Mouse (Mus musculus): ENCODE measurements around the gene C1ql2.
A peak's percentile ranks its signal among the peaks of the same experiment; 100 is the strongest.

Gene C1ql2

DNA sequence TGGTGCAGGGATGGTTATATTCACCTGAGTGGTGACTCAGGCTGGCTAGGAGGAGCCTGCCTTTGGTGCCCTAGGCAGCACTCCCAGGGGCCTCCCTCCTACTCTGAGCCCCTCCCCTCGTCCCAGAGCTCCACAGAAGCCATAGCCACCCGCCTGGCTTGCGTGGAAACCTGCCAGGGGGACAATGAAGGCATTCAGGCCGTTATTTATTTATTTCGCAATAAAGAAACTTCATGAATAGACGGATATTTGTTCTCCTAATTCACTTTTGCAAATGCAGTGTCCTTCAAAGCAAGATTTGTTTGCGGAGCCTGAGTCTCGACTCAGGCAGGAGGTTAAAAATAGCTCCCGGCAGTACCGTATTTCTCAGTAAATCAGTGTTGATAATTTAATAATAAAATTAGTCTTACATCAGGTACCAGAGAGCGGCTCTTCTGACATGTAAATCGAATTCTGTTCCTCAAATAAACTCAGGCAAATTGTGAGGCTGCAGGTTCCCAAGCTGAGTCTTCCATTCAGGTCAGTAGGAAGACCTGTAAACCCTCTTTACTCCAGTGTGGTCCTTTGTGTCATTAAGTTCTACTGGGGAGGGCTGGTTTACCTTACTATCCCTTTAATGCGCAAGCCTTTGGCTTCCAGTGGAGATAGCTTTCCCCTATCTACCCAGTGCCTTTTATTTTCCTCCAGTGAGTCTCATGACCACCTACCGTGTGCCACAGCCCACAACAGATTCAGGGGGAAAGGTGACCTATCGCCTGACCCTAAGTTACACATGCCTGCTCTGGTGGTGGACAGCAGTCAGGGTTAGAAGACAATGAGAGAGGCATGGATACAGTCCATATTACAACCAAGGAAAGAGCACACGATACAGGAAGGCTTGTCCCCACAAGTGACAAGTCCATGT is 17.2 kb downstream of the C1ql2 start:
- Histone ChIP-seq H3K4me3 (replicated peaks; ENCODE audit: low read length) (peak overlapping the region; percentile 10; the same call in 1 of the 2 replicates), H3K9me3 (ENCODE audit: low read length) (no peaks in the 10 kb centered on the region), H3K4me1 (replicated peaks; ENCODE audit: low read depth, low read length) (peaks cover 26% of the 10 kb centered on the region), H3K27me3 (ENCODE audit: insufficient read depth, low read length) (peaks cover 4% of the 10 kb centered on the region; the same call in 1 of the 2 replicates), H3K36me3 (ENCODE audit: insufficient read depth, low read length) (no peaks in the 10 kb centered on the region)
- no peak for TF ChIP-seq CTCF (conservative IDR thresholded peaks at IDR 0.05; ENCODE audit: low read length)
- no peak for TF ChIP-seq NANOG (IDR thresholded peaks at IDR 0.05; ENCODE audit: borderline replicate concordance, low read length)
- TF ChIP-seq POU5F1 (IDR thresholded peaks at IDR 0.05; ENCODE audit: borderline replicate concordance, low read length) = no peak

DNA sequence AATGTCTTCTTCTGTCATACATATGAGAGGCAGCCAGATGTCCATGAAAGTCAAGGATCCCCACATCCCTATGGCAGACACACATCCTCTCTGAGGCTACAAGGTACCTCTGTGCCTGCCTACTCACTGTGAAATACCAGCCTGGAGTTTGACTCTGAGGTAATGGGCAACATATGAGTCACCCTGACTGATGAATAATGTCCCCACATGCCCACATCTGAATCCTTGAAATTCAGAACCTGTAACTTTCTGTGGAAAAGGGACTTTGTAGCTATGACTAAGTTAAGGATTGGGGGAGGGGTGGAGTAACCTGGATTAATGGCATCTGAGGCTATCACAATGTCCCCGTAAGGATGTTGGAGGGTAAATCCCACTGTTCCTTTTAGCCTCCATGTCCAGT is 23.3 kb downstream of the C1ql2 start:
- Histone ChIP-seq H3K36me3 (ENCODE audit: insufficient read depth, low read length) (no peaks in the 10 kb centered on the region), H3K4me1 (replicated peaks; ENCODE audit: low read depth, low read length) (no peaks in the 10 kb centered on the region)
- TF ChIP-seq CTCF (conservative IDR thresholded peaks at IDR 0.05; ENCODE audit: low read length) (no peak), POU5F1 (IDR thresholded peaks at IDR 0.05; ENCODE audit: borderline replicate concordance, low read length) (no peak), NANOG (IDR thresholded peaks at IDR 0.05; ENCODE audit: borderline replicate concordance, low read length) (no peak)

GRCm38 (mm10) chr1:120368138-120368537 is 27.8 kb downstream of the C1ql2 start:
- H3K27me3 ChIP-seq (ENCODE audit: insufficient read depth, low read length) = no peaks in the 10 kb centered on the region
- H3K4me3 ChIP-seq (replicated peaks; ENCODE audit: low read length) = no peak overlapping the region
- H3K9me3 ChIP-seq (ENCODE audit: low read length) = no peaks in the 10 kb centered on the region
- TF ChIP-seq NANOG (IDR thresholded peaks at IDR 0.05; ENCODE audit: borderline replicate concordance, low read length) (no peak), CTCF (conservative IDR thresholded peaks at IDR 0.05; ENCODE audit: low read length) (peak; percentile 90)
- H3K4me1 ChIP-seq (replicated peaks; ENCODE audit: low read depth, low read length) = peaks cover 14% of the 10 kb centered on the region
- no peaks in the 10 kb centered on the region for H3K36me3 ChIP-seq (ENCODE audit: insufficient read depth, low read length)

More for the DNA sequence above, 23.3 kb downstream of the C1ql2 start:
- no peaks in the 10 kb centered on the region for H3K9me3 ChIP-seq (ENCODE audit: low read length)
- H3K4me3 ChIP-seq (replicated peaks; ENCODE audit: low read length) = no peak overlapping the region
- no peaks in the 10 kb centered on the region for H3K27me3 ChIP-seq (ENCODE audit: insufficient read depth, low read length)

DNA sequence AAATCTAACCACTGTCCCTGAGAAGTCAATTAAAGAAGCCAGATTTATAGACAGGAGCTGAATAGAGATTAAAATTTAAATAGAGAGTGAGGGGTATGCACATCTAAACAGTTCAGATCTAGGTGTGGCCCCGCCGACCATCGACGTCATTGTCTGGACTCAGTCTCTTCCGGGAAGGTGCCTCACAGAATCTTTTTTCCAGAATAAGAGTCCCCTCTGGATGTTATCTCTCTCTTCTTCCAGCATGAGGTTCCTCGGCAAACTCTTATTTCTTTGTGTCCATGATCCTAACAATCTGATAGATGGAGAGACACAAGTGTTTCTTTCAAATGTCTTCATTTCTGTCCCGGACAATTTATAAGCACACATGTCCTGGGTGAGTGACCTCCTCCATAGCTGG is 33.7 kb downstream of the C1ql2 start:
- H3K27me3 ChIP-seq (ENCODE audit: insufficient read depth, low read length) = no peaks in the 10 kb centered on the region
- H3K9me3 ChIP-seq (ENCODE audit: low read length) = peaks cover 24% of the 10 kb centered on the region
- TF ChIP-seq CTCF (conservative IDR thresholded peaks at IDR 0.05; ENCODE audit: low read length) = no peak
- no peak for TF ChIP-seq NANOG (IDR thresholded peaks at IDR 0.05; ENCODE audit: borderline replicate concordance, low read length)
- no peak for TF ChIP-seq POU5F1 (IDR thresholded peaks at IDR 0.05; ENCODE audit: borderline replicate concordance, low read length)
- H3K4me3 ChIP-seq (replicated peaks; ENCODE audit: low read length) = no peak overlapping the region
- no peaks in the 10 kb centered on the region for H3K36me3 ChIP-seq (ENCODE audit: insufficient read depth, low read length)
- H3K4me1 ChIP-seq (replicated peaks; ENCODE audit: low read depth, low read length) = peaks cover 34% of the 10 kb centered on the region

DNA sequence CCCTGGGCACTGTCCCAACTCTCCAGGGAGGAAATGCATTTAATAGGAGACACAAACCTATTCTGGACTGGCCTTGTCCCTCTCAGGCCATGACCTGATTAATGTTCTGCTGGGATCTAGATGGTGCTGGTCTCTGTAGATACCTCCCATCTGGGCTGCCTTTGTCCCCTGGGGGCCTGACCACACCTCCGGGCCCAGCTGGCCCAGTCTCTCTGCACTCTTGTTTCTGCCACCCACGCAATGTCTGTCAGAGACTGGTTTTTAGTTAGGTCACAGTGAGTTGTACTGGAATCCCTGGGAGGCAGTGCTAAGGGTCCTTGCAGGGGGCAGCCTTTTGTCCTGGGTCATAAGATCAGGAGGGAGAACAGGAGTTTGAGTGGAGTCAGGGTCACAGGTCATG is 34.5 kb downstream of the C1ql2 start:
- Histone ChIP-seq H3K27me3 (ENCODE audit: insufficient read depth, low read length) (no peaks in the 10 kb centered on the region), H3K9me3 (ENCODE audit: low read length) (peaks cover 29% of the 10 kb centered on the region), H3K4me3 (replicated peaks; ENCODE audit: low read length) (no peak overlapping the region), H3K4me1 (replicated peaks; ENCODE audit: low read depth, low read length) (peaks cover 34% of the 10 kb centered on the region), H3K36me3 (ENCODE audit: insufficient read depth, low read length) (no peaks in the 10 kb centered on the region)
- TF ChIP-seq CTCF (conservative IDR thresholded peaks at IDR 0.05; ENCODE audit: low read length) = no peak
- TF ChIP-seq NANOG (IDR thresholded peaks at IDR 0.05; ENCODE audit: borderline replicate concordance, low read length) = no peak
- no peak for TF ChIP-seq POU5F1 (IDR thresholded peaks at IDR 0.05; ENCODE audit: borderline replicate concordance, low read length)

GRCm38 (mm10) chr1:120385029-120385571 is 44.7 kb downstream of the C1ql2 start:
- H3K9me3 ChIP-seq (ENCODE audit: low read length) = no peaks in the 10 kb centered on the region
- H3K27me3 ChIP-seq (ENCODE audit: insufficient read depth, low read length) = no peaks in the 10 kb centered on the region
- no peaks in the 10 kb centered on the region for H3K36me3 ChIP-seq (ENCODE audit: insufficient read depth, low read length)
- no peak for TF ChIP-seq POU5F1 (IDR thresholded peaks at IDR 0.05; ENCODE audit: borderline replicate concordance, low read length)
- TF ChIP-seq NANOG (IDR thresholded peaks at IDR 0.05; ENCODE audit: borderline replicate concordance, low read length) = no peak
- no peak for TF ChIP-seq CTCF (conservative IDR thresholded peaks at IDR 0.05; ENCODE audit: low read length)
- no peak overlapping the region for H3K4me3 ChIP-seq (replicated peaks; ENCODE audit: low read length)
- H3K4me1 ChIP-seq (replicated peaks; ENCODE audit: low read depth, low read length) = peaks cover 12% of the 10 kb centered on the region

- Histone ChIP-seq H3K36me3 (ENCODE audit: insufficient read depth, low read length) (no peaks in the 10 kb centered on the region), H3K9me3 (ENCODE audit: low read length) (no peaks in the 10 kb centered on the region), H3K4me3 (replicated peaks; ENCODE audit: low read length) (no peak overlapping the region), H3K27me3 (ENCODE audit: insufficient read depth, low read length) (peaks cover 3% of the 10 kb centered on the region; the same call in 1 of the 2 replicates), H3K4me1 (replicated peaks; ENCODE audit: low read depth, low read length) (peaks cover 12% of the 10 kb centered on the region)
- no peak for TF ChIP-seq NANOG (IDR thresholded peaks at IDR 0.05; ENCODE audit: borderline replicate concordance, low read length)
- TF ChIP-seq POU5F1 (IDR thresholded peaks at IDR 0.05; ENCODE audit: borderline replicate concordance, low read length) = no peak
- TF ChIP-seq CTCF (conservative IDR thresholded peaks at IDR 0.05; ENCODE audit: low read length) = no peak
Measured at GRCm38 (mm10) chr1:120389734-120390133, 49.4 kb downstream of the C1ql2 start.

DNA sequence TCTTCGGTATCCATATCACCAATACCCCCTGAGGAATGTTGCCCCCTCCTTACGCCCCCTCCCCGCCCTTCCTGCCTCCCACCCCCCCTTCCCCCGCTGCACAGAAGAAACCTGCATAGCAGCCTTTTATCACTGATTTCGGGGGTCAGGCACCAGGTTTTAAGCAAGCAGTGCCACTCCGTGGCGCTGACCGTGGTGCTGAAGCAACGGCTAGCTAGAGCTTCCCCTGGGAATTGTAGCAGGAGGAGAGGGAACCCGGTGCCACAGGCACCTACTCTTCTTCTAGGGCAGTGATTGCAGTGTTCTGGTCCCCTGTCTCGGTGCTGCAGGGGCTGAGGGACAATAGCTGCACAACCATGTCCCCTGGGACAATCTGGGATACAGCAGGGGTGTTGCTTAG is 50.0 kb downstream of the C1ql2 start:
- Histone ChIP-seq H3K9me3 (ENCODE audit: low read length) (no peaks in the 10 kb centered on the region), H3K27me3 (ENCODE audit: insufficient read depth, low read length) (peaks cover 3% of the 10 kb centered on the region; the same call in 1 of the 2 replicates), H3K4me1 (replicated peaks; ENCODE audit: low read depth, low read length) (peaks cover 12% of the 10 kb centered on the region), H3K4me3 (replicated peaks; ENCODE audit: low read length) (no peak overlapping the region), H3K36me3 (ENCODE audit: insufficient read depth, low read length) (no peaks in the 10 kb centered on the region)
- TF ChIP-seq NANOG (IDR thresholded peaks at IDR 0.05; ENCODE audit: borderline replicate concordance, low read length) (no peak), POU5F1 (IDR thresholded peaks at IDR 0.05; ENCODE audit: borderline replicate concordance, low read length) (no peak), CTCF (conservative IDR thresholded peaks at IDR 0.05; ENCODE audit: low read length) (no peak)

Data from E14TG2a.4 (cell line).